Mouse (Mus musculus) gastrocnemius, postnatal 10 days (tissue): ENCODE results near the gene Ifna15. TPM values are rescaled to one million over a fixed set of nuclear protein-coding genes. Genes with fewer than 3 reads are reported as not detected.

Experiments used
- DNase-seq: peaks from one replicate; pipeline ENCODE4 v3.0.0; 2021; ENCODE audit warnings: mixed read lengths
- total RNA-seq, 2 experiments: library from RNA; stranded (reverse); gene quantifications; 2 replicates each; pipeline ENCODE4 v1.2.3; 2021

The Ifna15 gene
- total RNA-seq, 2 experiments from 2014 or later = not detected

- DNase-seq = no peak
These were observed 44.3 kb downstream of the Ifna15 start for GRCm38 (mm10) chr4:88513743-88514142.

Other genes with a start within 250 kb of the Ifna15 start
- 1 to 10 TPM; 2.4 to 2.8 TPM for gene Hacd4, start 119.3 kb downstream of the Ifna15 start, total RNA-seq
- gene Ifnb1, start 35.5 kb downstream of the Ifna15 start, total RNA-seq = not detected
- gene Ifna14, start 13.6 kb upstream of the Ifna15 start, total RNA-seq = not detected
- gene Ifna9, start 34.1 kb upstream of the Ifna15 start, total RNA-seq = not detected
- gene Ifna12, start 45.1 kb upstream of the Ifna15 start, total RNA-seq = not detected
- not detected for gene C87499, start 76.2 kb upstream of the Ifna15 start, total RNA-seq
- gene Ifna13, start 86.2 kb upstream of the Ifna15 start, total RNA-seq = not detected
- gene Ifna16, start 118.7 kb upstream of the Ifna15 start, total RNA-seq = not detected
- not detected for gene Ifna2, start 125.7 kb upstream of the Ifna15 start, total RNA-seq
- not detected for gene Ifnab, start 133.1 kb upstream of the Ifna15 start, total RNA-seq
- gene Gm26566, start 163.6 kb upstream of the Ifna15 start, total RNA-seq = under 1 TPM; 0.31 to 0.34 TPM
- 10 to 100 TPM; 57.1 to 66.3 TPM for gene Klhl9, start 164.2 kb upstream of the Ifna15 start, total RNA-seq
- not detected for gene Gm13271, start 196.6 kb upstream of the Ifna15 start, total RNA-seq
- not detected for gene Gm13283, start 201.9 kb upstream of the Ifna15 start, total RNA-seq
- not detected for gene Gm13290, start 215.6 kb upstream of the Ifna15 start, total RNA-seq
- not detected for gene Gm13289, start 218.7 kb upstream of the Ifna15 start, total RNA-seq
- not detected for gene Gm13272, start 221.6 kb upstream of the Ifna15 start, total RNA-seq
- gene Ifnz, start 223.9 kb upstream of the Ifna15 start, total RNA-seq = not detected
- not detected for gene Gm13276, start 227.5 kb upstream of the Ifna15 start, total RNA-seq
- gene Gm13277, start 230.4 kb upstream of the Ifna15 start, total RNA-seq = not detected
- gene Gm13278, start 233.3 kb upstream of the Ifna15 start, total RNA-seq = not detected
- not detected for gene Gm13275, start 236.2 kb upstream of the Ifna15 start, total RNA-seq
- not detected for gene Gm13279, start 239.2 kb upstream of the Ifna15 start, total RNA-seq
- under 1 TPM in 1 of 2 experiments, not detected in 1; 0.21 TPM for gene Gm13285, start 241.4 kb upstream of the Ifna15 start, total RNA-seq
- gene Gm13287, start 245.0 kb upstream of the Ifna15 start, total RNA-seq = not detected
- gene Gm13288, start 247.3 kb upstream of the Ifna15 start, total RNA-seq = not detected